In genomic region chr12:36194976-36195375, GRCm38 (mm10) we compare ENCODE assay signal across 34 mouse cellular contexts. TPM values are rescaled to one million over a fixed set of nuclear protein-coding genes. Genes with fewer than 3 reads are reported as not detected.
DNase-seq lines count a peak whose midpoint lies in the region; TF ChIP-seq lines count a peak whose summit lies in the region.
"Had no signal": no experiment of that assay in that cellular context is flagged by ENCODE, and none has a peak within 500 bp of the region (broad histone marks: within the 10 kb centered on the region; RNA-seq: fewer than 3 reads in every experiment).

No protein-coding gene starts in this region.

- no peak for DNase-seq in heart, adult 2 months
- DNase-seq in heart, postnatal 36 days = no peak
- DNase-seq in lung, adult 2 months = no peak
- no peak for DNase-seq in lung, postnatal 25 days (ENCODE audit: low spot score)
- peak; percentile 14 for DNase-seq in ZHBTc4 (ENCODE audit: low read depth, low spot score)
- no peak for DNase-seq in frontal cortex, adult 2 months (ENCODE audit: extremely low spot score in 1 of 2, low spot score in 1 of 2)
- DNase-seq: adrenal gland, adult 2 months; adrenal gland, postnatal 14 days; cerebellum, adult 11-12 months; cerebellum, adult 8-10 months; cerebellum, postnatal 10 days; cerebellum, postnatal 36 days; embryo, embryonic 11 days; gastrocnemius, postnatal 36 days; kidney, adult 18-20 months had no signal

- no peak for TF ChIP-seq POLR2A in heart, adult 2 months (IDR thresholded peaks at IDR 0.05; ENCODE audit: insufficient read depth, low read depth, low read length)
- TF ChIP-seq POLR2A in lung, adult 2 months (IDR thresholded peaks at IDR 0.05; ENCODE audit: borderline replicate concordance, extremely low read depth, low read depth, low read length) = no peak

- intact Hi-C loops in heart, adult 2 months (cut with DNase I) = no loop called here
- intact Hi-C loops in heart, postnatal 36 days (cut with DNase I) = no loop called here

- peak; percentile 51 for TF ChIP-seq CTCF in heart, adult 2 months (IDR thresholded peaks at IDR 0.05)
- peak; percentile 6; the same call in 1 of the 2 replicates for TF ChIP-seq CTCF in lung, adult 2 months (IDR thresholded peaks at IDR 0.05; ENCODE audit: insufficient read depth, low read length)

- H3K79me2 ChIP-seq in heart, adult 2 months (replicated peaks; ENCODE audit: control insufficient read depth, insufficient read depth, low read length) = no peaks in the 10 kb centered on the region

- peaks cover 5% of the 10 kb centered on the region for H3K36me3 ChIP-seq in heart, adult 2 months (ENCODE audit: control insufficient read depth, insufficient read depth, low read length)

- no peak overlapping the region for H3K4me3 ChIP-seq in heart, adult 2 months
- H3K4me3 ChIP-seq in lung, adult 2 months (replicated peaks; ENCODE audit: extremely low read depth, low read depth, low read length) = no peak overlapping the region
- H3K4me3 ChIP-seq: embryonic facial prominence, embryonic 10.5 days; embryonic facial prominence, embryonic 13.5 days; erythroblast, embryonic 14.5 days; forebrain, embryonic 12.5 days; forebrain, embryonic 15.5 days; heart, embryonic 12.5 days; heart, embryonic 15.5 days had no signal

- H3K27ac ChIP-seq in heart, adult 2 months = no peak overlapping the region
- H3K27ac ChIP-seq: embryonic facial prominence, embryonic 10.5 days; embryonic facial prominence, embryonic 13.5 days; forebrain, embryonic 12.5 days; forebrain, embryonic 15.5 days; heart, embryonic 15.5 days; hindbrain, embryonic 14.5 days; hindbrain, postnatal 0 days had no signal

- no peaks in the 10 kb centered on the region for H3K4me1 ChIP-seq in heart, adult 2 months (ENCODE audit: control insufficient read depth, insufficient read depth, low read length)
- no peaks in the 10 kb centered on the region for H3K4me1 ChIP-seq in lung, adult 2 months (ENCODE audit: control insufficient read depth, insufficient read depth, low read length)
- H3K4me1 ChIP-seq: embryonic facial prominence, embryonic 10.5 days; embryonic facial prominence, embryonic 13.5 days; forebrain, embryonic 12.5 days; forebrain, embryonic 15.5 days; heart, embryonic 12.5 days; heart, embryonic 15.5 days had no signal

- 79% methylated on average over 7 of the region's 7 CpGs for WGBS in heart, adult 2 months
- 89% methylated on average over 7 of the region's 7 CpGs for WGBS in lung, adult 2 months

- TF ChIP-seq EP300 in heart, adult 2 months (IDR thresholded peaks at IDR 0.05; ENCODE audit: insufficient read depth, low read depth, low read length) = no peak

- no peak overlapping the region for H3K9ac ChIP-seq in heart, adult 2 months (ENCODE audit: low read depth, low read length)
- H3K9ac ChIP-seq: embryonic facial prominence, embryonic 13.5 days; forebrain, embryonic 12.5 days; forebrain, embryonic 15.5 days; heart, embryonic 12.5 days; heart, embryonic 15.5 days; hindbrain, embryonic 14.5 days had no signal

- H3K27me3 ChIP-seq in heart, adult 2 months (ENCODE audit: control insufficient read depth, insufficient read depth, low read length) = no peaks in the 10 kb centered on the region
- H3K27me3 ChIP-seq: embryonic facial prominence, embryonic 13.5 days; forebrain, embryonic 12.5 days; forebrain, embryonic 15.5 days; heart, embryonic 12.5 days; heart, embryonic 15.5 days had no signal

RNA-seq across cellular contexts. Expression of gene Bzw2, which starts 37.1 kb away (rescaled TPM):
- total RNA-seq in heart, adult 2 months (2021) = 100 to 1,000 TPM; 175 to 199 TPM
- 67.3 and 128 TPM in 2 replicates for polyA plus RNA-seq in heart, adult 2 months (2012; rRNA removed)
- 100 to 1,000 TPM; 170 to 180 TPM for total RNA-seq in heart, postnatal 36 days (2021)
- 5.5 and 11.1 TPM in 2 replicates for polyA plus RNA-seq in lung, adult 2 months (2012; rRNA removed)
- 35.6 and 42.4 TPM in 2 replicates for polyA plus RNA-seq in frontal cortex, adult 2 months (2012; rRNA removed)

RNA-seq across cellular contexts. Expression of gene Ankmy2, which starts 38.1 kb away (rescaled TPM):
- total RNA-seq in heart, adult 2 months (2021) = 10 to 100 TPM; 13.3 to 15.5 TPM
- 7.0 and 12.4 TPM in 2 replicates for polyA plus RNA-seq in heart, adult 2 months (2012; rRNA removed)
- 10 to 100 TPM; 14.5 to 17.2 TPM for total RNA-seq in heart, postnatal 36 days (2021)
- 6.0 and 9.3 TPM in 2 replicates for polyA plus RNA-seq in lung, adult 2 months (2012; rRNA removed)
- polyA plus RNA-seq in frontal cortex, adult 2 months (2012; rRNA removed) = 41.3 and 43.4 TPM in 2 replicates

RNA-seq across cellular contexts. Expression of gene Lrrc72, which starts 58.2 kb away (rescaled TPM):
- total RNA-seq in heart, adult 2 months (2021) = not detected
- polyA plus RNA-seq in heart, adult 2 months (2012; rRNA removed) = not detected in 2 replicates
- not detected for total RNA-seq in heart, postnatal 36 days (2021)
- not detected in 2 replicates for polyA plus RNA-seq in lung, adult 2 months (2012; rRNA removed)
- polyA plus RNA-seq in frontal cortex, adult 2 months (2012; rRNA removed) = not detected in 2 replicates
- total RNA-seq: adrenal gland, adult 2 months; adrenal gland, postnatal 14 days; adrenal gland, postnatal 4 days; ES-E14; gastrocnemius, adult 8-10 months; gastrocnemius, postnatal 36 days; granulocyte monocyte progenitor cell, adult 5-6 weeks; heart, postnatal 25 days; hindbrain, postnatal 0 days had no signal
- polyA plus RNA-seq: adrenal gland, adult 2 months; C2C12; CD4-positive, CD25-positive, alpha-beta regulatory T cell, adult 4 months; cortical plate, adult 2 months; embryonic facial prominence, embryonic 10.5 days; embryonic facial prominence, embryonic 13.5 days; erythroblast, embryonic 14.5 days; forebrain, embryonic 12.5 days; forebrain, embryonic 15.5 days; heart, embryonic 12.5 days; heart, embryonic 15.5 days; hindbrain, embryonic 11.5 days; hindbrain, embryonic 14.5 days; hindbrain, postnatal 0 days; intestine, embryonic 16.5 days had no signal
